Mouse (Mus musculus) liver, embryonic 11.5 days (tissue): Measurements from ENCODE around the gene Rasgrp1. TPM values are rescaled to one million over a fixed set of nuclear protein-coding genes. Genes with fewer than 3 reads are reported as not detected.

Source experiments
- ATAC-seq: fragments of 200-750 bp; cut with Nextera tagmentation; replicated peaks from 2 replicates; pipeline ENCODE4 v1.8.0; 2017; ENCODE audit warnings: moderate number of reproducible peaks, mild to moderate bottlenecking, moderate TSS enrichment, moderate library complexity; ENCODE audit not compliant: low FRiP score
- DNase-seq: peaks from one replicate; pipeline ENCODE4 v3.0.0-alpha.2; 2017; ENCODE audit warnings: low spot score
- H3K27ac ChIP-seq: fragments of 300-500 bp; sonication (generic); 2 replicates; pipeline ENCODE4 v1.5.1; 2014; ENCODE audit warnings: mild to moderate bottlenecking, low read depth, low read length, control low read depth
- H3K27me3 ChIP-seq: fragments of 300-500 bp; sonication (generic); replicated peaks from 2 replicates; pipeline ENCODE4 v1.6.1; 2014; ENCODE audit warnings: low read length, mixed read lengths; ENCODE audit not compliant: control insufficient read depth, insufficient read depth
- H3K36me3 ChIP-seq: fragments of 300-500 bp; sonication (generic); 2 replicates; pipeline ENCODE4 v1.6.1; 2014; ENCODE audit warnings: mild to moderate bottlenecking, low read length, moderate library complexity, mixed read lengths; ENCODE audit not compliant: control insufficient read depth, insufficient read depth
- H3K4me1 ChIP-seq: fragments of 300-500 bp; sonication (generic); replicated peaks from 2 replicates; pipeline ENCODE4 v1.6.1; 2014; ENCODE audit warnings: low read length, mixed read lengths; ENCODE audit not compliant: control insufficient read depth, insufficient read depth
- H3K4me2 ChIP-seq: fragments of 300-500 bp; sonication (generic); 2 replicates; pipeline ENCODE4 v1.6.1; 2014; ENCODE audit warnings: mild to moderate bottlenecking, control low read depth, moderate library complexity
- H3K4me3 ChIP-seq: fragments of 300-500 bp; sonication (generic); 2 replicates; pipeline ENCODE4 v1.5.1; 2014; ENCODE audit warnings: low read depth, low read length, control low read depth
- H3K9ac ChIP-seq: fragments of 300-500 bp; sonication (generic); 2 replicates; pipeline ENCODE4 v1.6.1; 2014; ENCODE audit warnings: low read depth, low read length, control low read depth
- H3K9me3 ChIP-seq: fragments of 300-500 bp; sonication (generic); 2 replicates; pipeline ENCODE4 v1.6.1; 2016; ENCODE audit warnings: low read length, inconsistent platforms, mixed read lengths; ENCODE audit not compliant: control insufficient read depth
- WGBS: fragments of 180-500 bp; shearing (Covaris S2); extraction: QIAGEN DNeasy Blood & Tissue Kit; methylation state at CpG from one replicate; pipeline ENCODE4 v1.1.7; 2014; 5-methylcytosine and 5-hydroxymethylcytosine counted together
- polyA plus RNA-seq: library from polyadenylated mRNA; unstranded; fragments of >200 nt; fragmentation: Nextera tagmentation; extraction: Ambion mirVana; gene quantifications from 2 replicates; pipeline ENCODE4 v1.2.1, GENCODE M21; 2014

Rasgrp1 gene
- polyA plus RNA-seq, 1 experiment from 2014 or later, result 0.62 TPM

- H3K9me3 ChIP-seq, result no peaks in the 10 kb centered on the region
- H3K4me3 ChIP-seq, result no peak overlapping the region
- no peak overlapping the region for H3K4me2 ChIP-seq
- no peak for ATAC-seq
- H3K9ac ChIP-seq, result no peak overlapping the region
- no peak for DNase-seq
- H3K27ac ChIP-seq, result no peak overlapping the region
- peaks cover 16% of the 10 kb centered on the region for H3K27me3 ChIP-seq
- H3K36me3 ChIP-seq, result no peaks in the 10 kb centered on the region
- no peaks in the 10 kb centered on the region for H3K4me1 ChIP-seq
- WGBS, result 86% methylated on average over 7 of the region's 7 CpGs
Measured at GRCm38 (mm10) chr2:117337902-117338301, 4.9 kb downstream of the Rasgrp1 start.

GRCm38 (mm10) chr2:117336946-117337665, 5.7 kb downstream of the Rasgrp1 start:
- ATAC-seq, result no peak
- no peak overlapping the region for H3K9ac ChIP-seq
- no peak overlapping the region for H3K4me3 ChIP-seq
- 37% methylated on average over 5 of the region's 5 CpGs for WGBS
- H3K36me3 ChIP-seq, result no peaks in the 10 kb centered on the region
- H3K9me3 ChIP-seq, result no peaks in the 10 kb centered on the region
- peaks cover 8% of the 10 kb centered on the region for H3K27me3 ChIP-seq
- no peaks in the 10 kb centered on the region for H3K4me1 ChIP-seq
- DNase-seq, result no peak
- H3K4me2 ChIP-seq, result no peak overlapping the region
- no peak overlapping the region for H3K27ac ChIP-seq

- H3K27me3 ChIP-seq, result no peaks in the 10 kb centered on the region
- DNase-seq, result no peak
- 42% methylated on average over 4 of the region's 4 CpGs for WGBS
- no peak for ATAC-seq
- H3K4me2 ChIP-seq, result no peak overlapping the region
- no peaks in the 10 kb centered on the region for H3K9me3 ChIP-seq
- no peaks in the 10 kb centered on the region for H3K4me1 ChIP-seq
- no peak overlapping the region for H3K27ac ChIP-seq
- H3K9ac ChIP-seq, result no peak overlapping the region
- H3K4me3 ChIP-seq, result no peak overlapping the region
- no peaks in the 10 kb centered on the region for H3K36me3 ChIP-seq
Measured at GRCm38 (mm10) chr2:117335552-117336188, 7.1 kb downstream of the Rasgrp1 start.

- H3K27ac ChIP-seq, result no peak overlapping the region
- 41% methylated on average over 5 of the region's 5 CpGs for WGBS
- ATAC-seq, result peak; percentile 29; the same call in 1 of the 2 replicates
- no peak overlapping the region for H3K4me3 ChIP-seq
- H3K4me1 ChIP-seq, result no peaks in the 10 kb centered on the region
- no peaks in the 10 kb centered on the region for H3K9me3 ChIP-seq
- no peaks in the 10 kb centered on the region for H3K36me3 ChIP-seq
- no peak for DNase-seq
- H3K9ac ChIP-seq, result no peak overlapping the region
- no peak overlapping the region for H3K4me2 ChIP-seq
- H3K27me3 ChIP-seq, result no peaks in the 10 kb centered on the region
Measured at GRCm38 (mm10) chr2:117331634-117332033, 11.2 kb downstream of the Rasgrp1 start.

GRCm38 (mm10) chr2:117328521-117329285, 14.1 kb downstream of the Rasgrp1 start:
- 69% methylated on average over 9 of the region's 9 CpGs for WGBS
- no peak overlapping the region for H3K9ac ChIP-seq
- no peak for DNase-seq
- no peak overlapping the region for H3K4me2 ChIP-seq
- H3K9me3 ChIP-seq, result no peaks in the 10 kb centered on the region
- H3K36me3 ChIP-seq, result no peaks in the 10 kb centered on the region
- H3K27ac ChIP-seq, result no peak overlapping the region
- H3K4me1 ChIP-seq, result no peaks in the 10 kb centered on the region
- H3K4me3 ChIP-seq, result no peak overlapping the region
- no peaks in the 10 kb centered on the region for H3K27me3 ChIP-seq
- no peak for ATAC-seq

GRCm38 (mm10) chr2:117322399-117322798, 20.4 kb downstream of the Rasgrp1 start:
- no peaks in the 10 kb centered on the region for H3K27me3 ChIP-seq
- H3K4me2 ChIP-seq, result no peak overlapping the region
- ATAC-seq, result no peak
- no peak overlapping the region for H3K9ac ChIP-seq
- H3K4me1 ChIP-seq, result no peaks in the 10 kb centered on the region
- no peak for DNase-seq
- H3K36me3 ChIP-seq, result no peaks in the 10 kb centered on the region
- WGBS, result 78% methylated on average over 8 of the region's 8 CpGs
- no peaks in the 10 kb centered on the region for H3K9me3 ChIP-seq
- H3K4me3 ChIP-seq, result no peak overlapping the region
- H3K27ac ChIP-seq, result no peak overlapping the region

GRCm38 (mm10) chr2:117321231-117321630, 21.6 kb downstream of the Rasgrp1 start:
- DNase-seq (no peak), ATAC-seq (no peak)
- H3K27ac ChIP-seq, result no peak overlapping the region
- H3K9me3 ChIP-seq, result no peaks in the 10 kb centered on the region
- no peak overlapping the region for H3K4me3 ChIP-seq
- 79% methylated on average over 3 of the region's 3 CpGs for WGBS
- no peaks in the 10 kb centered on the region for H3K4me1 ChIP-seq
- no peak overlapping the region for H3K4me2 ChIP-seq
- H3K36me3 ChIP-seq, result no peaks in the 10 kb centered on the region
- H3K9ac ChIP-seq, result no peak overlapping the region
- H3K27me3 ChIP-seq, result no peaks in the 10 kb centered on the region

- H3K4me2 ChIP-seq, result no peak overlapping the region
- no peaks in the 10 kb centered on the region for H3K27me3 ChIP-seq
- no peaks in the 10 kb centered on the region for H3K4me1 ChIP-seq
- no peak overlapping the region for H3K9ac ChIP-seq
- no peaks in the 10 kb centered on the region for H3K9me3 ChIP-seq
- no peak overlapping the region for H3K4me3 ChIP-seq
- H3K27ac ChIP-seq, result no peak overlapping the region
- 70% methylated on average over 3 of the region's 3 CpGs for WGBS
- H3K36me3 ChIP-seq, result no peaks in the 10 kb centered on the region
- ATAC-seq (no peak), DNase-seq (no peak)
Measured at GRCm38 (mm10) chr2:117318991-117319390, 23.8 kb downstream of the Rasgrp1 start.
